Mouse (Mus musculus): ENCODE data around the gene Ak9. TPM values are rescaled to one million over a fixed set of nuclear protein-coding genes. Genes with fewer than 3 reads are reported as not detected.
A peak's percentile ranks its signal among the peaks of the same experiment; 100 is the strongest.

Ak9 gene
- polyA plus RNA-seq, 1 experiment from 2014 or later, result 0.34 TPM

DNA sequence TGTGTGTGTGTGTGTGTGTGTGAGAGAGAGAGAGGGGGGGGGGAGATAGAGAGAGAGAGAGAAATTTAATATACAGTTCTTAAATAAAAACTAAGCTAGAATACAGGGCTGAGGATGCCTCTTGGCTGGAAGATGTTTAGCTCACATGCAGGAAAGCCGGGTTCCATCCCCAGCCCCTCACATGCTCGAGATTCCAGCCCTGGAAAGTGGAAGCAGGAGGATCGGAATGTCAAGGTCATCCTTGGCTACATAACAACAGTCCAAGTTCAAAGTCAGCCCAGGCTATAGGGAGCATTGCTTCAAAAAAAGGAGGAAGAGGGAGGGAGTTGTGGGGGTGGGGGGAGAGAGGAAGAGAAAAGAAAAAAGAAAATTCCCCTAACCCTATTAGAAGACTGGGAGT, 131.4 kb downstream of the Ak9 start:
- no peak overlapping the region for H3K4me3 ChIP-seq
- H3K27ac ChIP-seq, result no peak overlapping the region
- no peaks in the 10 kb centered on the region for H3K9me3 ChIP-seq
- WGBS, result 42% methylated on average over 3 of the region's 3 CpGs
- no peak for DNase-seq (ENCODE audit: low spot score)
- no peaks in the 10 kb centered on the region for H3K36me3 ChIP-seq
- no peaks in the 10 kb centered on the region for H3K4me1 ChIP-seq (replicated peaks)
- H3K27me3 ChIP-seq (ENCODE audit: insufficient read depth, poor library complexity, severe bottlenecking), result peaks cover 14% of the 10 kb centered on the region

DNA sequence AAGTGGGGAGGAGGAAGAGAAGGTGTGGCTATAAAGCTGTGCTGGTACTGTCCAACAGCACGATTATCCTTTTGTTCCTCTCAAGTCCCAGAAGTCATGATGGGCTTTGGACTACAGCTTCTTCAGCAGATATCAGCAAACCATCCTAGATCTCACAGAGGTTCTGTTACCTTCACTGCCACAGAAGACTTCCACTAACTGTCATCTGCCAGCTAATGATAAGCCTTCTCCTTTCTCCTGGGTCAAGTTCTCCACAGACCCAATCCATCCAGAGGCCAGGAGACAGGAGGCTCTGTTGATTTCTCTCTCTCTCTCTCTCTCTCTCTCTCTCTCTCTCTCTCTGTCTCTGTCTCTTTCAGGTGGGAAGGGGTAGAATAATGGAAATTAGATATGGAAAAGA, 144.4 kb downstream of the Ak9 start:
- Histone ChIP-seq H3K4me1 (replicated peaks) (peaks cover 24% of the 10 kb centered on the region), H3K36me3 (peaks cover 16% of the 10 kb centered on the region), H3K27ac (no peak overlapping the region), H3K4me3 (no peak overlapping the region), H3K27me3 (ENCODE audit: insufficient read depth, poor library complexity, severe bottlenecking) (no peaks in the 10 kb centered on the region), H3K9me3 (no peaks in the 10 kb centered on the region)
- 77% methylated on average over 1 of the region's 1 CpGs for WGBS
- no peak for DNase-seq (ENCODE audit: low spot score)

DNA sequence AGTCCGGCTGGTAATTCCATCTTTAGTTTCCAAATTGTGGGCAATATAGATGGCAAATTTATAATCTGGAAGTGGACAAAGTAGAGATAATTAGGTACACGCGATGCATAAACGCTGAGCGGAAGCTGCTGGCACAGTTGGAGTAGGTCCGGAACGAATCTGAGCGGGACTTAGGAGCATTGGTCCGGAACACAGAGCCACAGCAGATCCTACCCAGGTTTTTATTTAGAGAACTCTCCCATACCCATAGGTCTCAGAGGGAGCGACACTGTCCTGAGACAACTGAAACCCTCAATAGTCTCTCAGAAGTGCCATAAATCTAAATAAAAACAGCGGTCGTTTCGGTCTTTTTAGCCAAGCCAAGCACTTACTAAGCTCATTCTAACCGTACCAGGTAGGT, 145.9 kb downstream of the Ak9 start:
- H3K4me3 ChIP-seq, result peak overlapping the region; percentile 87
- H3K27me3 ChIP-seq (ENCODE audit: insufficient read depth, poor library complexity, severe bottlenecking), result no peaks in the 10 kb centered on the region
- H3K27ac ChIP-seq, result peak overlapping the region; percentile 89
- peaks cover 23% of the 10 kb centered on the region for H3K36me3 ChIP-seq
- 15% methylated on average over 14 of the region's 14 CpGs for WGBS
- no peak for DNase-seq (ENCODE audit: low spot score)
- H3K4me1 ChIP-seq (replicated peaks), result peaks cover 31% of the 10 kb centered on the region
- no peaks in the 10 kb centered on the region for H3K9me3 ChIP-seq

DNA sequence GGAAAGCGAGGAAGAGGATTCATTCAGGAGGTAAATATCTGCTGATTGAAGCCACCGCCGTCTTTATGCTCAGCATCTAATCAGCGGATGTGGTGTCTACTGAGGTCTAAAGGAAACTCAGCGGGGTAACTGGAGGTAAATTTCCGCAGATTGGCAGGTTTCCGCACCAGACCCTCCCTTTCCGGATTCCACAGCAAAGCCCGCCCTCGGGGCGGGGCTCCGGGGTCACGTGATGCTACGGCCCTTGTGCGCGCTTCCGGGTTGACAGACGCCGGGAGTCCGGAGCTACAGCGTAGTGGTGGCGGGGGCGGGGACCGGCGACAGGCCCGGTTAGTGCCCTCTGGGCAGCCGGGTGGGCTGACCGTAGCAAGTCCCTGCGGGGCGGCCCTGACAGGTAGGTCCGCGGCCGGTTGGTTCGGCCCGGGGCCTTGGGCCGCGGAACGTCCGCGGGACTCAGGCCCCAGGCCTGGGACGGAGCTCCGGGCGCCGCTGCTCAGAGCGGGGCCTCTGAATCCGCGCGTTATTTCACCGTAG, 146.4 kb downstream of the Ak9 start, which contains the start of gene Zbtb24:
Zbtb24 (plus strand) TSS at position 247 of the 534 bp plus-strand sequence.
- no peaks in the 10 kb centered on the region for H3K27me3 ChIP-seq (ENCODE audit: insufficient read depth, poor library complexity, severe bottlenecking)
- WGBS, result 0% methylated on average over 49 of the region's 49 CpGs
- peaks cover 27% of the 10 kb centered on the region for H3K36me3 ChIP-seq
- H3K4me1 ChIP-seq (replicated peaks), result peaks cover 31% of the 10 kb centered on the region
- peak within 1 kb of the TSS; percentile 89 for H3K27ac ChIP-seq
- H3K4me3 ChIP-seq, result peak within 1 kb of the TSS; percentile 87
- peak; percentile 96 for DNase-seq (ENCODE audit: low spot score)
- H3K9me3 ChIP-seq, result no peaks in the 10 kb centered on the region

DNA sequence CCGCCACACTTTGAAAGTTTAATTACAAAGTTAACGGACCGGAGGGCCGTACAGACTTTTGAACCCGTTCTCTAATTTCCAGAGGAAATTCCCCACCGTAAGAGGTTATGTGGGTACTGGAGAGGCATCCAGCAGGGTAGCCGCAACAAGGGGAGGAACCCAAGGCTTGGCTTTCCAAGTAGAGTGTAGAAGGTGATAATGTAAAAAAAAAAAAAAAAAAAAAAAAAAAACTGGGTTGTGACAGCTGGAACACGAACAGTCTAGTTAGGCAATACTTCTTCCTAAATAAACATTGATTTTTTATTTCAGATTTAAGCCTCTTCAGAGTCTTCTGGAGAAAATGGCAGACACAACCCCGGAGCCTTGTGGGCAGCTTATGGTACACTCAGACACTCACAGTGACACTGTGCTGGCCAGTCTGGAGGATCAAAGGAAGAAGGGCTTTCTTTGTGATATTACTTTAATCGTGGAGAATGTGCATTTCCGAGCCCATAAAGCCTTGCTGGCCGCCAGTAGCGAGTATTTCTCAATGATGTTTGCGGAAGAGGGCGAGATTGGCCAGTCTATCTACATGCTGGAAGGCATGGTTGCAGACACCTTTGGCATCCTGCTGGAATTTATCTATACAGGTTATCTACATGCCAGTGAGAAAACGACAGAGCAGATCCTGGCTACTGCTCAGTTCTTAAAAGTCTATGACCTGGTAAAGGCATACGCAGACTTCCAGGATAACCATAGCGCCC, 147.2 kb downstream of the Ak9 start:
- Histone ChIP-seq H3K36me3 (peaks cover 34% of the 10 kb centered on the region), H3K4me3 (peak overlapping the region; percentile 87), H3K9me3 (no peaks in the 10 kb centered on the region), H3K27ac (peak overlapping the region; percentile 89), H3K4me1 (replicated peaks) (peaks cover 31% of the 10 kb centered on the region), H3K27me3 (ENCODE audit: insufficient read depth, poor library complexity, severe bottlenecking) (no peaks in the 10 kb centered on the region)
- no peak for DNase-seq (ENCODE audit: low spot score)
- 60% methylated on average over 18 of the region's 18 CpGs for WGBS

DNA sequence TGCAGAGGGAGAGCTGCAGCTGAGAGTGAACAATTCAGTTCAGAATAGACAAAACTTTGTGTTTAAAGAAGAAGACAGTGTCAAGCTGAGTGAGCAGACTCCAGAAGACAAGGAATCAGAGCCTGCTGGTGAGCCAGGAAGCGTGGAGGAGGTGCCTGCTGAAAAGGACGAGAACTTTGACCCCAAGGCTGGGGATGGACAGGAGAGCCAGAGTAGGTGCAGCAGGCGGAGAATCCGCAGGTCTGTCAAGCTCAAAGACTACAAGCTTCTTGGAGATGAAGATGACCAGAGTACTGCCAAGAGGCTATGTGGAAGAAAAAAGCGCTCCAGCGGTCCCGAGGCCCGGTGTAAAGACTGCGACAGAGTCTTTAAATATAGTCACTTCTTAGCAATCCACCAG, 147.9 kb downstream of the Ak9 start:
- Histone ChIP-seq H3K9me3 (no peaks in the 10 kb centered on the region), H3K4me1 (replicated peaks) (peaks cover 31% of the 10 kb centered on the region), H3K27ac (no peak overlapping the region), H3K27me3 (ENCODE audit: insufficient read depth, poor library complexity, severe bottlenecking) (no peaks in the 10 kb centered on the region), H3K36me3 (peaks cover 42% of the 10 kb centered on the region), H3K4me3 (no peak overlapping the region)
- WGBS, result 93% methylated on average over 9 of the region's 9 CpGs
- DNase-seq (ENCODE audit: low spot score), result no peak

DNA sequence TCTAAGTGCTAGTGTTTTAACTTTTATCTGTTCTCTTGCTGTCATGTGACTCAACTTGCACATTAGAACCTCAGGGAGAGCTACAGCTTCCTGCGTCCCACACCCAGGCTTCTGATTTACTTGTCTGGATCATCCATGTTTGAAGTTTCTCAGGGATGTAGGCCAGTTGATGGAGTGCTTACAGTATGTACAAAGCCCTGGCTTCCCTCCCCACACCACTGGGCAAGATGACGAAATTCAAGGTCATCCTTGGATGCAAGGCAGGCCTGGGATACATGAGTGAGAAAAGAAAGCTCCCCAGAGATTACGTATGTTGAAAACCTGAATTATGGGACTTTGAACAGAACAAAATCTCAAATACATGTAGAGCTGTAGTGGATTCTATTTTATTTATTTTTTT, 149.0 kb downstream of the Ak9 start:
- peaks cover 31% of the 10 kb centered on the region for H3K4me1 ChIP-seq (replicated peaks)
- WGBS, result 94% methylated on average over 3 of the region's 3 CpGs

DNA sequence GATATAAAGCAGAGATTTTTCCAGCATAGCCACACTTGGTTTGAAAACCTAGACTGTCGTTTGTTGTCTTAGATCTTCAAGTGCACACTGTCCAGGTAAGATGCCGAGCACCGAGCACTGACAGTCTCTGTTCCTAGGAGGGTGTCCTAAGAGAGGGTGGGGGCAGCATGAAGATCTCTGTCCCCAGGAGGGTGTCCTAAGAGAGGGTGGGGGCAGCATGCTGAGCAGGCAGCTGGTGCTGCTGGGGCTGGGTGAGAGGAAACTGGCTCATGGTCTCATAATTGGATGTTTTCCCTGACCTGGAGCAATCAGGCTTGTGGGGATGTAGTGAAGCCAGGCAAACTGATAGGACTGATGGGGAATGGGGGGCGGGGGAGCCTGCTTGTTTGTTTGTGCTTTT, 156.2 kb downstream of the Ak9 start:
- no peak overlapping the region for H3K4me3 ChIP-seq
- no peak for DNase-seq (ENCODE audit: low spot score)
- WGBS, result 81% methylated on average over 4 of the region's 4 CpGs
- H3K36me3 ChIP-seq, result peaks cover 86% of the 10 kb centered on the region
- H3K4me1 ChIP-seq (replicated peaks), result peaks cover 19% of the 10 kb centered on the region; the same call in 1 of the 2 replicates
- H3K27ac ChIP-seq, result no peak overlapping the region
- H3K27me3 ChIP-seq (ENCODE audit: insufficient read depth, poor library complexity, severe bottlenecking), result no peaks in the 10 kb centered on the region
- no peaks in the 10 kb centered on the region for H3K9me3 ChIP-seq

More for the DNA sequence above, 149.0 kb downstream of the Ak9 start:
- H3K27me3 ChIP-seq (ENCODE audit: insufficient read depth, poor library complexity, severe bottlenecking), result no peaks in the 10 kb centered on the region
- H3K27ac ChIP-seq, result no peak overlapping the region
- DNase-seq (ENCODE audit: low spot score), result no peak
- H3K4me3 ChIP-seq, result no peak overlapping the region
- H3K36me3 ChIP-seq, result peaks cover 53% of the 10 kb centered on the region
- no peaks in the 10 kb centered on the region for H3K9me3 ChIP-seq

- H3K4me3 ChIP-seq, result no peak overlapping the region
- peaks cover 86% of the 10 kb centered on the region for H3K36me3 ChIP-seq
- H3K4me1 ChIP-seq (replicated peaks), result peaks cover 19% of the 10 kb centered on the region; the same call in 1 of the 2 replicates
- DNase-seq (ENCODE audit: low spot score), result no peak
- H3K9me3 ChIP-seq, result no peaks in the 10 kb centered on the region
- no peaks in the 10 kb centered on the region for H3K27me3 ChIP-seq (ENCODE audit: insufficient read depth, poor library complexity, severe bottlenecking)
- H3K27ac ChIP-seq, result no peak overlapping the region
- WGBS, result 34% methylated on average over 2 of the region's 2 CpGs
These were observed 156.7 kb downstream of the Ak9 start for GRCm38 (mm10) chr10:41460501-41460900.

- no peak for DNase-seq (ENCODE audit: low spot score)
- Histone ChIP-seq H3K36me3 (peaks cover 84% of the 10 kb centered on the region), H3K27me3 (ENCODE audit: insufficient read depth, poor library complexity, severe bottlenecking) (no peaks in the 10 kb centered on the region), H3K4me3 (no peak overlapping the region), H3K9me3 (no peaks in the 10 kb centered on the region), H3K27ac (no peak overlapping the region), H3K4me1 (replicated peaks) (peaks cover 19% of the 10 kb centered on the region; the same call in 1 of the 2 replicates)
- 89% methylated on average over 3 of the region's 3 CpGs for WGBS
These were observed 157.4 kb downstream of the Ak9 start for GRCm38 (mm10) chr10:41461057-41461722.

DNA sequence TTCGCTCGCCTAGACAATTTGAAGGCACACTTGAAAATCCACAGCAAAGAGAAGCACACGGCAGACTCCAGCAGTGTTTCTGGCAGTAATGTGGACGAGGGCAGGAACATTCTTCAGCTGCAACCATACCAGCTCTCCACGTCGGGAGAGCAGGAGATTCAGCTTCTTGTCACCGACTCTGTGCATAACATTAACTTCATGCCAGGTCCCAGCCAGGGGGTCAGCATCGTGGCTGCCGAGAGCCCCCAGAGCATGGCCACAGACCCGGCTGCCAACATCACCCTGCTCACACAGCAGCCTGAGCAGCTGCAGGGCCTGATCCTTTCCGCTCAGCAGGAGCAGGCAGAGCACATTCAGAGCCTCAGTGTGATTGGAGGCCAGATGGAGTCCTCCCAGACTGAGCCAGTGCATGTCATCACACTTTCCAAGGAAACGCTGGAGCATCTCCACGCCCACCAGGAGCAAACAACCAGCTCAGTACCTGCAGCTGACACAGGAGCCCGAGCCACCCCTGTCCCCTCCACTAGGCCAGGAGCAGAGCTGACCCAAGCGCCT, 160.7 kb downstream of the Ak9 start:
- no peak overlapping the region for H3K4me3 ChIP-seq
- DNase-seq (ENCODE audit: low spot score), result no peak
- H3K9me3 ChIP-seq, result no peaks in the 10 kb centered on the region
- no peaks in the 10 kb centered on the region for H3K27me3 ChIP-seq (ENCODE audit: insufficient read depth, poor library complexity, severe bottlenecking)
- peaks cover 24% of the 10 kb centered on the region for H3K4me1 ChIP-seq (replicated peaks)
- 40% methylated on average over 15 of the region's 15 CpGs for WGBS
- H3K36me3 ChIP-seq, result peaks cover 68% of the 10 kb centered on the region
- no peak overlapping the region; the same call in 1 of the 2 replicates for H3K27ac ChIP-seq

GRCm38 (mm10) chr10:41467325-41467724, 163.5 kb downstream of the Ak9 start:
- Histone ChIP-seq H3K4me3 (no peak overlapping the region), H3K27me3 (ENCODE audit: insufficient read depth, poor library complexity, severe bottlenecking) (no peaks in the 10 kb centered on the region), H3K4me1 (replicated peaks) (peaks cover 13% of the 10 kb centered on the region), H3K36me3 (peaks cover 46% of the 10 kb centered on the region), H3K27ac (no peak overlapping the region), H3K9me3 (no peaks in the 10 kb centered on the region)
- WGBS, result 31% methylated on average over 6 of the region's 6 CpGs
- DNase-seq (ENCODE audit: low spot score), result no peak

DNA sequence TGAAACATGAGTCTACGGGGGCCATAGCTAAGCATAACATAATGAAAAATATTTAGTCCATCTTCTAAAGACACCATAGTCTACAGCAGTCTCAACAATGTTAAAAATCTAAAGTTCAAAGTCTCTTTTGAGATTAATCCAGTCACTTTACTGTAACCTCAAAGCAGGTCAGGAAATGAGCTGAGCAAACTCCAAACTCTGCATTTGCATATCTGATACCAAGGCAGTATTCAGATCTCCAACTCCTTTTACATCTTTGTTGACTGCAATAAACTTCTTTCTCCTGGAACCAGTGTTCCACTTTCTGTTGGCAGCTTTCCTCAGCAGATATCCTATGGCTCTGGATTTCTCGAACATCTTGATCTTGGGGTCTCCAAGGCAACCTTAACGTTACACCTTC, 166.9 kb downstream of the Ak9 start:
- 91% methylated on average over 3 of the region's 3 CpGs for WGBS

More for the DNA sequence above, 166.9 kb downstream of the Ak9 start:
- DNase-seq (ENCODE audit: low spot score), result no peak
- Histone ChIP-seq H3K4me1 (replicated peaks) (peaks cover 10% of the 10 kb centered on the region), H3K27me3 (ENCODE audit: insufficient read depth, poor library complexity, severe bottlenecking) (peaks cover 3% of the 10 kb centered on the region; the same call in 1 of the 2 replicates), H3K4me3 (no peak overlapping the region), H3K9me3 (no peaks in the 10 kb centered on the region), H3K36me3 (peaks cover 20% of the 10 kb centered on the region), H3K27ac (no peak overlapping the region)
